Mouse (Mus musculus) stomach, postnatal 0 days (tissue): ENCODE measurements around the gene Slc35a1.

ENCODE experiments used
- CTCF ChIP-seq: IDR thresholded peaks from 2 replicates; pipeline ENCODE4 v1.5.1; 2016; ENCODE audit warnings: antibody characterized with exemption, low read depth, mild to moderate bottlenecking, moderate library complexity
- EP300 ChIP-seq: optimal IDR thresholded peaks from 2 replicates; pipeline ENCODE3; 2016; ENCODE audit warnings: antibody characterized with exemption

DNA sequence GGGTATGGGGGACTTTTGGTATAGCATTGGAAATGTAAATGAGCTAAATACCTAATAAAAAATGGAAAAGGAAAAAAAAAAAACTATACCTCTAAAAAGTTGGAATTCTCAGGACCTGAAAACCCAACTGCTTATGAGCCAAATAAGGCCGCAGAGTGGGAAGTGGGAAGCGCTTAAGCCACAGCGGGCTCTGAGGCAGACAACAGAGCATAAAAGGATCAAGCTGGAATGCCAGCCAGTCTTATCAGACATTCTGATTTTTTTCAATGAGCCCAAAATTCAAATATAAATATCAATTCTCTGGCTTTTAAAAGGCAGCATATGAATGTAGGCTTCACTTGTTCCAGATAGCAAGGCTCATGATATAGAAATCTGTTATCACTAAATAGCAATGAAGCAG, 783 bp upstream of the Slc35a1 start:
- TF ChIP-seq EP300 = no peak
- no peak for TF ChIP-seq CTCF
